Mouse (Mus musculus): ENCODE results near the gene Sf3b5. TPM values are rescaled to one million over a fixed set of nuclear protein-coding genes. Genes with fewer than 3 reads are reported as not detected.
A peak's percentile ranks its signal among the peaks of the same experiment; 100 is the strongest.

Sf3b5 gene
- polyA plus RNA-seq, 1 experiment from 2014 or later = 14.5 TPM

DNA sequence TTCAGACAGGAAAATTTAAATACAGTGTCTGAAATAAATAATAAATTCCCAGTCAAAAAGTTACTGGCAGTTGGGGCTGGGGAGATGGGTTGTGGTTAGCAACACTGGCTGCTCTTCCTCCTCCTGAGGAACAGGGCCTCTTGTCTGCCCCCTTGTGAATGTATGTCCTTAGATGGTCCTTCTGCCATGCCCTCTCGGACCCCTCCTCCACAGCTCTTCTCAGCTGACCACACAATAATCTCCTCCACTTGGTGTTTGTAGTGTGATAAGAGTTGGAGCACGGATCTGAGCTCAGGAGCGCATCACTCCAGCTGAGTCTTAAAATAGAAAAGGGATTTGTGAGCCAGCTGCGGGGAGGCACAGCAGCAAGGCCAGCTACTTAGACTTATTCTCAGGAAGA, 18.2 kb upstream of the Sf3b5 start:
- Histone ChIP-seq H3K27ac (ENCODE audit: low read length) (no peak overlapping the region), H3K9me3 (replicated peaks; ENCODE audit: control insufficient read depth, low read length) (no peaks in the 10 kb centered on the region), H3K4me2 (ENCODE audit: low read depth, low read length) (no peak overlapping the region), H3K9ac (ENCODE audit: low read depth, low read length) (no peak overlapping the region), H3K4me3 (ENCODE audit: low read depth, low read length) (no peak overlapping the region), H3K36me3 (ENCODE audit: control insufficient read depth, insufficient read depth) (no peaks in the 10 kb centered on the region), H3K27me3 (ENCODE audit: control insufficient read depth, insufficient read depth, low read depth, low read length) (no peaks in the 10 kb centered on the region), H3K4me1 (ENCODE audit: control insufficient read depth, low read depth, low read length) (no peaks in the 10 kb centered on the region)
- ATAC-seq (ENCODE audit: low read depth) = peak; percentile 32
- 8% methylated on average over 4 of the region's 4 CpGs for WGBS (ENCODE audit: insufficient replicate concordance)

DNA sequence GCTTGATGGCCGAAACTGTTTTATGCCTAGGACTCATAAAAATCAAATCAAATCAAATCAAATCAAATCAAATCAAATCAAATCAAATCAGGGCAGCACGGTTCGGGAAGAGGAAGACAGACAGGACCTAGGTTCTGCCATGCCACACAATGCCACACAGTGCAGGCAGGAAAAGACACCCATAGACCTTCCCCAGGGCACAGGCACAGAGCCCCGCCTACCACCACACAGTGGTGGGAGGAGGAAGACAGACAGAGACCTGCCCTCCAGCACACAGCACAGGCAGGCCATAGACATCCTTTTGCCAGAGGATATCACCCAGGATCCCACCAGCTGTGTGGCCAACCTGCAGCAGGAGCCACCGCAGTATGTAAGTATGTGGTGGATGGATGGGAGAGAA, 13.2 kb upstream of the Sf3b5 start:
- no peak overlapping the region for H3K4me3 ChIP-seq (ENCODE audit: low read depth, low read length)
- H3K27ac ChIP-seq (ENCODE audit: low read length) = no peak overlapping the region
- WGBS (ENCODE audit: insufficient replicate concordance) = 61% methylated on average over 5 of the region's 5 CpGs
- no peak overlapping the region for H3K4me2 ChIP-seq (ENCODE audit: low read depth, low read length)
- H3K27me3 ChIP-seq (ENCODE audit: control insufficient read depth, insufficient read depth, low read depth, low read length) = no peaks in the 10 kb centered on the region
- no peak overlapping the region for H3K9ac ChIP-seq (ENCODE audit: low read depth, low read length)
- no peak for ATAC-seq (ENCODE audit: low read depth)
- peaks cover 3% of the 10 kb centered on the region; the same call in 1 of the 2 replicates for H3K4me1 ChIP-seq (ENCODE audit: control insufficient read depth, low read depth, low read length)
- H3K36me3 ChIP-seq (ENCODE audit: control insufficient read depth, insufficient read depth) = no peaks in the 10 kb centered on the region
- H3K9me3 ChIP-seq (replicated peaks; ENCODE audit: control insufficient read depth, low read length) = no peaks in the 10 kb centered on the region

DNA sequence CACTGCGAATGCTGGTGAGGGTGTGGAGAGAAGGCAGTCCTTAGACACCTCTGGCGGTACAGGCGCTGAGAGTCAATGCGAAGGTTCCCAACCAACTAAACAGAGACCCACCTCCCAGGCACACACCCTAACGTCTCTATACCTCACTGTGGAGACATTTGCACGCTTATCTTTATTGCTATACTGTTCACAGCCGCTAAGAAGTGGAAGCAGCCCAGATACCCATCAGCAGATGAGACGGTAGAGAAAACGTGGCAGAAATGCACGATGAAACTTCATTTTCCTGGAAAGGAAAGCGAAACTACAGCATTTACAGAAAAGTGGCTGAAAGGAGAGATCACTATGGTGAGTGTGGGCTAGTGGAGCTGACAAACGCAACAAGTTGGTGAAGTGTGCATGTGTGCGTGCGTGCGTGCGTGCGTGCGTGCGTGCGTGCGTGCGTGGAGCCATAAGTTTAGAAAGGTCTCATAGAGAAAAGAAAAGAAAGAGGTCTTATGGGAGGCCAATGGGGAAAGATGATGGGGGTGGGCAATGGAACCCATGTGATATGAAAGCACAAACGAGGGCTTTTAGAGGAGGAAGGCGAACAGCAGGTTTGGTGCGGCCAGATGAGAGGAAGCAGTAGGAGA, 11.6 kb upstream of the Sf3b5 start:
- no peak overlapping the region for H3K4me2 ChIP-seq (ENCODE audit: low read depth, low read length)
- WGBS (ENCODE audit: insufficient replicate concordance) = 65% methylated on average over 25 of the region's 25 CpGs

DNA sequence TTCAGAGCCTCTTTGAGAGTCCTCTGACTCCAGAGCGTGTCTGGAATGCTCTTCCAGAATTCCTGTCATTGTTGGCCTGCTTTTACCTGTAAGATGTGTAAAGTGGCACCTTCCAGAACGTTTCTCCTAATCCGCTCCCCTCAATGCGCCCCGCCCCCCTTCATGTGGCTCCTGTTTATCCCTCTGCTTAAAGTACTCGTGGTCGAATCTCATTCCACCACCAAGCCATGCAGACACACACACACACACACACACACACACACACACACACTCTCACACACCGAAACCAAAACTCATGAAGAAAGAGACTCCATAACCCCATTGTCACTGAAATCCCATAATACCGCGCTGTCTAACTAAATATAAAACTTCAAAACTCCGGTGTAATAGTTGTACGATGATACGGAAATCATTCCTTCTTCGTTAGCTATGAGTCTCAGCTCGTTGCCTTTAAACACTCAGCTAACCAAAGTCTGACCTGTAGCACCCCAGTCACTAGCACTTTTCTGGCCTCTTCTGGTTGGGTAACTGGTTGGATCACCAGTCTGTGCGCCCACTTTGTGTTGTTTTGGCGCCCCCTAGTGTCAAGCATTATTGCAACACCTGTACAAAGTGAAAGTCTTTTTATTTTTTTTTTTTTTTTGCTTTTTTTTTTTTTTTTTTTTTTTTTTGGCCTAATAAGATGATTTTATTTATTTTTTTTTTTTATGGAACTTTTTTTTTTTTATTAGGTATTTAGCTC, 8.2 kb upstream of the Sf3b5 start:
- H3K4me2 ChIP-seq (ENCODE audit: low read depth, low read length) = no peak overlapping the region
- no peak overlapping the region for H3K9ac ChIP-seq (ENCODE audit: low read depth, low read length)
- H3K27me3 ChIP-seq (ENCODE audit: control insufficient read depth, insufficient read depth, low read depth, low read length) = no peaks in the 10 kb centered on the region
- no peaks in the 10 kb centered on the region for H3K9me3 ChIP-seq (replicated peaks; ENCODE audit: control insufficient read depth, low read length)
- H3K27ac ChIP-seq (ENCODE audit: low read length) = no peak overlapping the region
- H3K4me1 ChIP-seq (ENCODE audit: control insufficient read depth, low read depth, low read length) = peaks cover 3% of the 10 kb centered on the region; the same call in 1 of the 2 replicates
- H3K4me3 ChIP-seq (ENCODE audit: low read depth, low read length) = no peak overlapping the region
- WGBS (ENCODE audit: insufficient replicate concordance) = 42% methylated on average over 17 of the region's 17 CpGs
- H3K36me3 ChIP-seq (ENCODE audit: control insufficient read depth, insufficient read depth) = no peaks in the 10 kb centered on the region
- peak; percentile 77 for ATAC-seq (ENCODE audit: low read depth)

More for the DNA sequence above, 11.6 kb upstream of the Sf3b5 start:
- H3K27ac ChIP-seq (ENCODE audit: low read length) = no peak overlapping the region
- peaks cover 3% of the 10 kb centered on the region; the same call in 1 of the 2 replicates for H3K4me1 ChIP-seq (ENCODE audit: control insufficient read depth, low read depth, low read length)
- H3K27me3 ChIP-seq (ENCODE audit: control insufficient read depth, insufficient read depth, low read depth, low read length) = no peaks in the 10 kb centered on the region
- H3K9ac ChIP-seq (ENCODE audit: low read depth, low read length) = no peak overlapping the region
- no peak for ATAC-seq (ENCODE audit: low read depth)
- H3K36me3 ChIP-seq (ENCODE audit: control insufficient read depth, insufficient read depth) = no peaks in the 10 kb centered on the region
- no peak overlapping the region for H3K4me3 ChIP-seq (ENCODE audit: low read depth, low read length)
- no peaks in the 10 kb centered on the region for H3K9me3 ChIP-seq (replicated peaks; ENCODE audit: control insufficient read depth, low read length)

DNA sequence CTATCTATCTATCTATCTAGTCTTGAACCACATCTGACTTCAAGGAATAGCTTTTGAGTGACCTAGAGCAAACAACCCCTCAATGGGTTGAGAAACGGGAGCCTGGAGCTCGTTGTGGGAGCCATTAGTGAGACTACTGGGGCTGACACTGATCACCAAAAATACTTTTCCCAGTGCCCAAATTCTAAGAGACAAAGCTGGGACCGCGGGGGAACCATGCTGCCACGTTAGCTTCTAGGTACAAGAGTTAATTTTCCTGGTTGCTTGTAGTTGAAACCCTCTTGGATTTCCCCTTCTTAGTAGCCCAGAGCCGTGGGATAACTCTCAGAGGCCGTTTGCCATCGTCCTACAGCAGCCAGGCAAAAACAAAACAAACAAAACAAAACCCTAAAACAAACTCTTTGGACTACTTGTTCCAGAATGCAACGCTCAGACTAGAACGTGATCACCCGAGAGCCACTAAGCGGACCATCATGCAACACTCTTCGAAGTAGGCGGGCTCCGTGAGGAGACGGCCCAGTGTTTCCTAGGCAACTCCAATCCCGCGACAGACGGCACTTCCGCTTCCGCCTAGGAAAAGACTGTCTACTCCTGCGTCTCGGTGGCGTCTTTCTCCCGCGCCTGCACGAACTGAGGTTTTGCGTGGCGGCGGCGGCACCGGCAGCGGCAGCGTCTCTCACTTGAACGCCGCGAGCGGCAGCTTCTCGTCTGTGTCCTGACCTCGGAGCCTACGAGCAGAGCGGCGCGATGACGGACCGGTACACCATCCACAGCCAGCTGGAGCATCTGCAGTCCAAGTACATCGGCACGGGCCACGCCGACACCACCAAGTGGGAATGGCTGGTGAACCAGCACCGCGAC, 3.0 kb downstream of the Sf3b5 start:
- H3K9me3 ChIP-seq (replicated peaks; ENCODE audit: control insufficient read depth, low read length) = no peaks in the 10 kb centered on the region
- 3% methylated on average over 52 of the region's 52 CpGs for WGBS (ENCODE audit: insufficient replicate concordance)
- no peaks in the 10 kb centered on the region for H3K27me3 ChIP-seq (ENCODE audit: control insufficient read depth, insufficient read depth, low read depth, low read length)
- peak; percentile 100 for ATAC-seq (ENCODE audit: low read depth)
- H3K27ac ChIP-seq (ENCODE audit: low read length) = peak overlapping the region; percentile 51
- H3K36me3 ChIP-seq (ENCODE audit: control insufficient read depth, insufficient read depth) = no peaks in the 10 kb centered on the region
- H3K4me2 ChIP-seq (ENCODE audit: low read depth, low read length) = peak overlapping the region; percentile 89
- H3K9ac ChIP-seq (ENCODE audit: low read depth, low read length) = peak overlapping the region; percentile 79
- H3K4me1 ChIP-seq (ENCODE audit: control insufficient read depth, low read depth, low read length) = peaks cover 15% of the 10 kb centered on the region
- H3K4me3 ChIP-seq (ENCODE audit: low read depth, low read length) = peak overlapping the region; percentile 81

DNA sequence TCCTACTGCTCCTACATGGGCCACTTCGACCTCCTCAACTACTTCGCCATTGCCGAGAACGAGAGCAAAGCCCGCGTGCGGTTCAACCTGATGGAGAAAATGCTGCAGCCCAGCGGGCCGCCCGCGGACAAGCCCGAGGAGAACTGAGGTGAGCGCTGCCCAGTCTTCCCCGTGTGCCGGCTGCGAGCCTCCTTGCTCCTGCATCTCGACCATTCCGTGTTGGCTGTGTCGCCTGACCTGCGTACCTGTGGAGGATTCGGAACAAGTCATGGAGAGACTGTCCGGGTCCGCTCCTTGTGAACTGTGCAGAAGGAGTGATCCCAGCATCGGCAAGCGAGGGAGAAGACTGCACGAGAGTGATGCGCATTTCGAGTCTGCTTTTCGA, 3.6 kb downstream of the Sf3b5 start:
- H3K9me3 ChIP-seq (replicated peaks; ENCODE audit: control insufficient read depth, low read length) = no peaks in the 10 kb centered on the region
- H3K4me2 ChIP-seq (ENCODE audit: low read depth, low read length) = peak overlapping the region; percentile 89
- H3K27me3 ChIP-seq (ENCODE audit: control insufficient read depth, insufficient read depth, low read depth, low read length) = no peaks in the 10 kb centered on the region
- peak; percentile 27 for ATAC-seq (ENCODE audit: low read depth)
- peak overlapping the region; percentile 81 for H3K4me3 ChIP-seq (ENCODE audit: low read depth, low read length)
- peak overlapping the region; percentile 79 for H3K9ac ChIP-seq (ENCODE audit: low read depth, low read length)
- H3K27ac ChIP-seq (ENCODE audit: low read length) = peak overlapping the region; percentile 51
- peaks cover 15% of the 10 kb centered on the region for H3K4me1 ChIP-seq (ENCODE audit: control insufficient read depth, low read depth, low read length)
- 1% methylated on average over 29 of the region's 29 CpGs for WGBS (ENCODE audit: insufficient replicate concordance)
- no peaks in the 10 kb centered on the region for H3K36me3 ChIP-seq (ENCODE audit: control insufficient read depth, insufficient read depth)

DNA sequence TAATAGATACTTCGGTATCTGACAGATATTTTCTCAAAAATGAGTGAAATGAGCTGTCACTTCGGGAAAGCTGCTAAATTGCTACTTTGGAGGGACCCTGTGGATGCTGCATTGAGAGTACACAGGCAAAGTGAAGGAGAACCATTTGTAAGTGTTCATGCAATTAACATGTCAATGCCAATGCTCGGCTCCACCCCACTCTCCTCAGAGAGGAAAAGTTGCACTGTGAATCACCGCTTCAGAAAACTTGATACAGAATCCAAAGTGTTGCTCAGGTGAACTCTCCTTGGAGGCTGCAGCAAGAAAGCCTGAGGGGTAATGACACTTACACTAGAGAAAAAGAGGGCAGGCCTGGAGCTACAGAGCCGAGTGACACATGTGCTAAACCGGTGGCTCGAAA, 8.9 kb downstream of the Sf3b5 start:
- H3K4me3 ChIP-seq (ENCODE audit: low read depth, low read length) = no peak overlapping the region
- no peaks in the 10 kb centered on the region for H3K9me3 ChIP-seq (replicated peaks; ENCODE audit: control insufficient read depth, low read length)
- no peak overlapping the region for H3K27ac ChIP-seq (ENCODE audit: low read length)
- peaks cover 13% of the 10 kb centered on the region for H3K4me1 ChIP-seq (ENCODE audit: control insufficient read depth, low read depth, low read length)
- WGBS (ENCODE audit: insufficient replicate concordance) = 68% methylated on average over 7 of the region's 7 CpGs
- no peak overlapping the region for H3K9ac ChIP-seq (ENCODE audit: low read depth, low read length)
- H3K27me3 ChIP-seq (ENCODE audit: control insufficient read depth, insufficient read depth, low read depth, low read length) = no peaks in the 10 kb centered on the region
- H3K36me3 ChIP-seq (ENCODE audit: control insufficient read depth, insufficient read depth) = no peaks in the 10 kb centered on the region
- ATAC-seq (ENCODE audit: low read depth) = no peak
- no peak overlapping the region for H3K4me2 ChIP-seq (ENCODE audit: low read depth, low read length)

DNA sequence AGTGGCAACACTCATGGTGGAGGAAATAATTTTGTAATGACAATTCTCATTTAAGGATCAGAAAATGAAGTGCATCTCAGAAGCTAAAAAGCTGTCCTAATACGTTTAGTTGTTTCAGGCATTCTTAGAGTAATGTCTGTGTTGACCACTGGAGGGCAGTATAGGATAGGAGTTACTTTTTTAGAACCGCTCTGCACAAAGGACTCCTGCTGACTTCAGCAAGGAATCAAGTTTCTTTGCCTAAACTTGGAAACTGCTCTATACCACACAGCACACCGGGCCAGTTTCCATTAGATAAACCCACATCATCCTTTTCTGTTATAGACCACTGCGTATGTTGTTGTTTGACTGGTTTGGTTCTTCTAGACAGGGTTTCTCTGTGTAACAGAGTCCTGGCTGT, 11.4 kb downstream of the Sf3b5 start:
- WGBS (ENCODE audit: insufficient replicate concordance) = 18% methylated on average over 4 of the region's 4 CpGs
- Histone ChIP-seq H3K36me3 (ENCODE audit: control insufficient read depth, insufficient read depth) (no peaks in the 10 kb centered on the region), H3K9me3 (replicated peaks; ENCODE audit: control insufficient read depth, low read length) (no peaks in the 10 kb centered on the region), H3K9ac (ENCODE audit: low read depth, low read length) (no peak overlapping the region), H3K27ac (ENCODE audit: low read length) (no peak overlapping the region), H3K4me3 (ENCODE audit: low read depth, low read length) (no peak overlapping the region), H3K27me3 (ENCODE audit: control insufficient read depth, insufficient read depth, low read depth, low read length) (no peaks in the 10 kb centered on the region), H3K4me1 (ENCODE audit: control insufficient read depth, low read depth, low read length) (peaks cover 4% of the 10 kb centered on the region; the same call in 1 of the 2 replicates), H3K4me2 (ENCODE audit: low read depth, low read length) (no peak overlapping the region)
- no peak for ATAC-seq (ENCODE audit: low read depth)

All from liver, embryonic 16.5 days (tissue).